Mouse (Mus musculus) G1E (cell line): ENCODE measurements around the gene Rtn2. TPM values are rescaled to one million over a fixed set of nuclear protein-coding genes. Genes with fewer than 3 reads are reported as not detected.
"Not testable (repeated sequence)": the region's sequence is repeated elsewhere in the genome, so short reads cannot be mapped to it uniquely, and the experiment has no call there.

ENCODE experiments used
- ATAC-seq: 2 replicates; pipeline ENCODE4 v1.8.0; 2016; ENCODE audit warnings: mild to moderate bottlenecking; ENCODE audit not compliant: insufficient number of reproducible peaks, poor library complexity, low FRiP score, severe bottlenecking; ENCODE audit errors: extremely low read depth
- DNase-seq: peaks from one replicate; pipeline ENCODE4 v3.0.0; 2012; ENCODE audit warnings: low spot score
- H3K27me3 ChIP-seq: 2 replicates; pipeline ENCODE4 v1.6.1; 2012; ENCODE audit warnings: mild to moderate bottlenecking, low read length, inconsistent platforms; ENCODE audit not compliant: insufficient read depth
- H3K36me3 ChIP-seq: replicated peaks from 2 replicates; pipeline ENCODE3; 2012; ENCODE audit warnings: mild to moderate bottlenecking, inconsistent platforms
- H3K4me1 ChIP-seq: 2 replicates; pipeline ENCODE4 v1.6.1; 2012; ENCODE audit warnings: low read depth, low read length, inconsistent platforms, mixed read lengths; ENCODE audit not compliant: insufficient read depth
- H3K4me3 ChIP-seq: 2 replicates; pipeline ENCODE4 v1.5.1; 2012; ENCODE audit warnings: low read depth, mild to moderate bottlenecking, inconsistent platforms, low read length, moderate library complexity, mixed read lengths
- H3K9me3 ChIP-seq: replicated peaks from 2 replicates; pipeline ENCODE4 v1.6.1; 2012; ENCODE audit warnings: inconsistent platforms
- CTCF ChIP-seq: IDR thresholded peaks from 2 replicates; pipeline ENCODE4 v1.5.1; 2012; ENCODE audit warnings: low read depth, low read length, inconsistent platforms, mixed read lengths
- GATA1 ChIP-seq: IDR thresholded peaks from 2 replicates; pipeline ENCODE4 v1.6.1; 2012; ENCODE audit warnings: borderline replicate concordance, low read length, inconsistent platforms, mixed read lengths
- GATA2 ChIP-seq: IDR thresholded peaks from 2 replicates; pipeline ENCODE4 v1.6.1; 2012; ENCODE audit warnings: low read depth, low read length, inconsistent platforms, borderline replicate concordance
- POLR2AphosphoS5 ChIP-seq: IDR thresholded peaks from 2 replicates; pipeline ENCODE4 v1.6.1; 2012; ENCODE audit warnings: low read depth, low read length, inconsistent platforms; ENCODE audit not compliant: insufficient replicate concordance
- TAL1 ChIP-seq: conservative IDR thresholded peaks from 2 replicates; pipeline ENCODE4 v1.6.1; 2012; ENCODE audit warnings: low read depth, low read length, inconsistent platforms, mixed read lengths
- polyA plus RNA-seq: library from polyadenylated mRNA; stranded (reverse); fragments of >175 nt; gene quantifications from 2 replicates; pipeline ENCODE4 v1.2.3, GENCODE M21; 2012
- total RNA-seq, 2 experiments: library from RNA; stranded (forward) in 1 of 2; stranded (reverse) in 1 of 2; fragments of 200-1000 nt in 1 of 2; fragments of >200 nt in 1 of 2; fragmentation: Nextera tagmentation in 1 of 2; gene quantifications; 2 replicates each; pipeline ENCODE4 v1.2.3; 2014 to 2017

Rtn2 gene
- total and polyA plus RNA-seq, 3 experiments = 0.11 to 0.98 (median 0.94) TPM

DNA sequence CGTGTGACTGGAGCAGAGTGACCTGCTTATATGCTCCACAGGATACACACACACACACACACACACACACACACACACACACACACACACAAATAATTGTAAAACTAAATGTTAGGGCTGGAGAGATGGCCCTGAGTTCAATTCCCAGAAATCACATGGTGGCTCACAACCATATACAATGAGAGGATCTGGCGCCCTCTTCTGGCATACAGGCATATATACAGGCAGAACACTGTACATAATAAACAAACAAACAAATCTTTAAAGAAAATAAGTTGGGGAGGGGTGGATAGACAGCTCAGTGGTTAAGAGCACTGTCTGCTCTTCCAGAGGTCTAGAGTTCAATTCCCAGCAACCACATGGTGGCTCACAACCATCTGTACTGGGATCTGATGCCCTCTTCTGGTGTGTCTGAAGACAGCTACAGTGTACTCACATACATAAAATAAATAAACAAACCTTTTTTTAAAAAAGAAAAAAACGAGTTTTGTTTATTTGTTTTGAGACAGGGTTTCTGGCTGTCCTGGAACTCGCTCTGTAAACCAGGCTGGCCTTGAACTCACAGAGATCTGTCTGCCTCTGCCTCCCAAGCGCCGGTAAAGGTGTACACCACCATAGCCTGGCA, 632 bp upstream of the Rtn2 start:
- 0 out of 2 replicates have a peak, but pooled peaks have one; percentile 16 for TF ChIP-seq CTCF
- not testable (repeated sequence) for H3K9me3 ChIP-seq, DNase-seq, H3K36me3 ChIP-seq, ATAC-seq
- Histone ChIP-seq H3K27me3 (peaks cover 35% of the 10 kb centered on the region), H3K4me3 (peak overlapping the region; percentile 70; the same call in 1 of the 2 replicates), H3K4me1 (peaks cover 32% of the 10 kb centered on the region)

DNA sequence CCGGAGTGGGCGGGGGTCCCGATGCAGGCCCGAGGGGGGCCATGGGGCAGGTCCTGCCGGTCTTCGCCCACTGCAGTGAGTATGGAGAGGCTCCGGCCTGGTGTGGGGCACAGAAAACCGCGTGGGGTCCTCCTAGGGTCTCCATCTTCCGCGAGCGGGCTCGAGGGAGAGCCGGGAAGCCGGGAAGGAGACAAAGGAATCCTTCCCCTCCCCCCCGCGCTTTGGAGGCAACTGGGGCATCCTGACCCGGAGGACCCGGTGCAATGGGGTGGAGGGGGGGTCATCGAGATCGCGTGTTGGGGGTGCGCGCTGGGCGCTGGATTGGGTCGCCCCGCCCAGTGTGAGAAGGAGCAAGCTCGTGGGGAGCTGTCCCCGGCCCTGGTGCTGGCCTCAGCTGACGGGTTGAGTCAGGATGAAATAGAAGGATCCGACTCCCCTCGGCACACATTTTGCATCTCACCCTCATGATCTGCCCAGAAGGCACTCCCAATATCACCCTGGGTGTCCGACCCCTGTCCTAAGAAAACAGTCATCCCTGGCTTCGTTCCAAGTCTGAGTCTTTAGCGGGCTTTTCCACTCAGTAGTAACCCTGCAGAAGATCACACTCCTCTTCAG, 474 bp downstream of the Rtn2 start:
- Histone ChIP-seq H3K36me3 (no peaks in the 10 kb centered on the region), H3K4me1 (peaks cover 29% of the 10 kb centered on the region), H3K4me3 (peak overlapping the region; percentile 70), H3K9me3 (no peaks in the 10 kb centered on the region), H3K27me3 (peaks cover 35% of the 10 kb centered on the region)
- no peak for TF ChIP-seq GATA1
- TF ChIP-seq GATA2 = no peak
- no peak for TF ChIP-seq CTCF
- TF ChIP-seq TAL1 = no peak
- no peak for TF ChIP-seq POLR2AphosphoS5
- ATAC-seq = no peak
- DNase-seq = peak; percentile 42

DNA sequence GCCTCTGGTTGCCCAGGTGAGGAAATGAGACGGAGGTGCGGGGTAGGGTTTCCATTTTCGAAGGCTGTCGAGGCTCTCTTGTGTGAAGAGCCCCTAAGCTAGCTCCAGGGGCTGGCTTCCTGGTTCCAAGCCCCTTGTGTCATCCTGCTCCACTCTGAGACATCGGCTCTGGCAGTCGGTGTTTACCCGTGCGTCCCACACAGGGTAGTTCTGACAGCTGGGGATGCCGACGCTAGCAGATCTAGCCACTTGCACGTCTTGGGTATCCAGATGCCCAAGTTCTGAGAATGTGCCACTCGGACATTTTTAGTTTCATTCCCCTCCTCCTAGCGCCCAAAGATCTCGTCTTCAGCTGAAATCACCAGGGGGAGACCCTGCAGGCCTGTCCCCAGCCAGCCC, 981 bp downstream of the Rtn2 start:
- H3K4me1 ChIP-seq = peaks cover 27% of the 10 kb centered on the region
- H3K9me3 ChIP-seq = no peaks in the 10 kb centered on the region
- no peak overlapping the region for H3K4me3 ChIP-seq
- TF ChIP-seq TAL1 (no peak), POLR2AphosphoS5 (no peak), GATA1 (no peak), CTCF (no peak), GATA2 (no peak)
- H3K36me3 ChIP-seq = no peaks in the 10 kb centered on the region
- no peak for DNase-seq
- H3K27me3 ChIP-seq = peaks cover 32% of the 10 kb centered on the region
- ATAC-seq = no peak

DNA sequence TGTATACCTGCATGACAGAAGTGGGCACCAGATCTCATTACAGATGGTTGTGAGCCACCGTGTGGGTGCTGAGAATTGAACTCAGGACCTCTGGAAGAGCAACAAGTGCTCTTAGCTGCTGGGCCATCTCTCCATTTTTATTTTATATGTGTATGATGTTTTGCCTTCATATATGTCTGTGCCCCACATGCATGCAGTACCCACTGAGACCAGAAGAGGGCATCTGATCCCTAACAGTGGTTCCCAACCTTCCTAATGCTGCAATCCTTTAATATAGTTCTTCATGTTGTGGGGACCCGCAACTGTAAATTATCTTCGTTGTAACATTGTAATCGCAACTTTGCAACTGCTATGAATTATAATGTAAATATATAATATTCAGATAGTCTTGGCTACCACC, 2.3 kb downstream of the Rtn2 start:
- ATAC-seq (no peak), DNase-seq (no peak)
- Histone ChIP-seq H3K9me3 (no peaks in the 10 kb centered on the region), H3K36me3 (no peaks in the 10 kb centered on the region), H3K4me3 (no peak overlapping the region), H3K4me1 (peaks cover 23% of the 10 kb centered on the region), H3K27me3 (peaks cover 22% of the 10 kb centered on the region)
- TF ChIP-seq CTCF (peak; percentile 58), TAL1 (no peak)

DNA sequence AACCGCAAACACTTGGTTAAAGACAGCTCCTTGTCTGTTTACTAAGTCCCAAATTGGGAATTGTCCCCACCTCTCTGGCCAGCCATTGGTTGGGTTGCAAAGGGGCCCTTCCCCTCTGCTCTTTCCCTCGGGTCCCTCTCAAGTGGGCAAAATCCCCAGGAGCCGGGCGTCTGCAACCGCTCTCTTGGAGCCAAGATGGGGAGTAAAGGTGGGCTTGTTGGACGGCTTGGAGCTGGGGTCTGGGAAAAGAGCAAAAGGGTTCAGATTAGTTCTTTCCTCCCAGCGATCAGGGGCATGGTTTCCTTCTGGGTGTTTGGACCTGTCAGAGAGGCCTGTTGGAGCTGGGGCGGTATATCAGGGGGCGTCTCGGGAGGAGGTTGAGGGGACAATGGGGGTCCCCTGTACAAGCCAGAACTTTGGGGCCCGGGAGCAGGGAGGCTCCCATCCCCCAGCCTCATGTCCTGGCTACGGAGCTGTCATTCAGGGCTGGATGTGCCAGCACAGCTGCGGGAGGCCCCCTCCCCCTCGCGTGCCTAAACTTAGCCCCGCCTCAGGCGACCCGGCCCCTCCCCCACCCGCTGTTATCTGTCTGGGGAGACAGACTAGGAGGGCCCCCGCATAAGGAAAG, 8.7 kb downstream of the Rtn2 start:
- Histone ChIP-seq H3K4me3 (peak overlapping the region; percentile 65; the same call in 1 of the 2 replicates), H3K9me3 (no peaks in the 10 kb centered on the region), H3K27me3 (peaks cover 17% of the 10 kb centered on the region), H3K36me3 (no peaks in the 10 kb centered on the region), H3K4me1 (peaks cover 30% of the 10 kb centered on the region)
- TF ChIP-seq TAL1 = no peak
- TF ChIP-seq GATA2 = no peak
- no peak for TF ChIP-seq POLR2AphosphoS5
- no peak for TF ChIP-seq GATA1
- TF ChIP-seq CTCF = no peak
- no peak for ATAC-seq
- DNase-seq = no peak

DNA sequence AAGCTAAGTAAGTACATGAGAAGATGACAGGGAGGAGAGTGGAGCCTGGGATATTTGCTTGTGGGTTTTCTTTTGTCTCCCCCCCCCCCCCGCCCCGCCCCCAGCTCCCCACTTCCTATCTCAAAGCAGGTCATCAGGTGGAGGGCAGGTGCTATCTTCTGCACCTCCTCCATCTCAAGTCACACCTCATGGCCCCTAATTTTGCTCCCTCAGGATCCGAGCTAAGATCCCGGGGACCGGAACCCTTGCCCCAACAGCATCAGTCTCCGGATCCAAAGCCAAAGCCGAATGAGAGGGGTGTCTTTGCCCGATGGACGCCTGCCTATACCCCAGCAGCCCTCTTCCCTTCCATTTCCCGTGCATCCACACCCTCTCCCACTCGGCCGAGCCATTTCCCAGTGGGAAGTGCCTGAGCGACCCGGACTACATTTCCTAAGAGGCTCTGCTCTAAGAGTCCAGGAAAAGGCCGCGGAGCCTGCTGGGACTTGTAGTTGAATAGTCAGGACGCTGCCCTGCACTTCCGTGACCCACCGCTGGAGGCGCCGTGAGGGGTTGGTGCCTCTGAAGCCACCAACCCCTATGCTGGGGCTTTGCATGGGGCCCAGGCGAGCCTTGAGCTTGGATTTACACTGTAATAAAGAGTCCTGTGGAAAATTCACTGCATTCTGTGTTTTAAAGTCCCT, 13.2 kb downstream of the Rtn2 start:
- Histone ChIP-seq H3K27me3 (peaks cover 7% of the 10 kb centered on the region), H3K9me3 (no peaks in the 10 kb centered on the region), H3K36me3 (no peaks in the 10 kb centered on the region), H3K4me1 (peaks cover 37% of the 10 kb centered on the region), H3K4me3 (peak overlapping the region; percentile 61; the same call in 1 of the 2 replicates)
- ATAC-seq (peak; percentile 60), DNase-seq (no peak)
- TF ChIP-seq POLR2AphosphoS5 (no peak), GATA2 (no peak), CTCF (peak; percentile 85)
